Mouse (Mus musculus) midbrain, embryonic 12.5 days (tissue): ENCODE measurements around the gene Golga4. TPM values are rescaled to one million over a fixed set of nuclear protein-coding genes. Genes with fewer than 3 reads are reported as not detected.

Source experiments
- ATAC-seq: fragments of 200-750 bp; cut with Nextera tagmentation; 2 replicates; pipeline ENCODE4 v1.8.0; 2017; ENCODE audit warnings: low read depth, moderate TSS enrichment, moderate library complexity; ENCODE audit not compliant: low FRiP score
- H3K27ac ChIP-seq: fragments of 300-500 bp; sonication (generic); replicated peaks from 2 replicates; pipeline ENCODE4 v1.5.1; 2016; ENCODE audit warnings: mild to moderate bottlenecking
- H3K27me3 ChIP-seq: fragments of 300-500 bp; sonication (generic); 2 replicates; pipeline ENCODE4 v1.6.1; 2016; ENCODE audit warnings: mild to moderate bottlenecking
- H3K36me3 ChIP-seq: fragments of 300-500 bp; sonication (generic); 2 replicates; pipeline ENCODE4 v1.6.1; 2016
- H3K4me1 ChIP-seq: fragments of 300-500 bp; sonication (generic); 2 replicates; pipeline ENCODE4 v1.6.1; 2016
- H3K4me2 ChIP-seq: fragments of 300-500 bp; sonication (generic); replicated peaks from 2 replicates; pipeline ENCODE4 v1.6.1; 2016; ENCODE audit warnings: mild to moderate bottlenecking, moderate library complexity
- H3K4me3 ChIP-seq: fragments of 300-500 bp; sonication (generic); 2 replicates; pipeline ENCODE4 v1.5.1; 2016; ENCODE audit warnings: mild to moderate bottlenecking
- H3K9ac ChIP-seq: fragments of 300-500 bp; sonication (generic); replicated peaks from 2 replicates; pipeline ENCODE4 v1.6.1; 2016; ENCODE audit warnings: mild to moderate bottlenecking, moderate library complexity
- H3K9me3 ChIP-seq: fragments of 300-500 bp; sonication (generic); 2 replicates; pipeline ENCODE4 v1.6.1; 2016; ENCODE audit warnings: mild to moderate bottlenecking
- WGBS: fragments of 180-500 bp; shearing (Covaris S2); methylation state at CpG from one replicate; pipeline ENCODE4 v1.1.7; 2016; 5-methylcytosine and 5-hydroxymethylcytosine counted together
- polyA plus RNA-seq: library from polyadenylated mRNA; unstranded; fragments of >200 nt; fragmentation: Nextera tagmentation; extraction: Ambion mirVana; gene quantifications from 2 replicates; pipeline ENCODE4 v1.2.1, GENCODE M21; 2016

Golga4 gene
- polyA plus RNA-seq, 1 experiment from 2014 or later, result 69.3 TPM

DNA sequence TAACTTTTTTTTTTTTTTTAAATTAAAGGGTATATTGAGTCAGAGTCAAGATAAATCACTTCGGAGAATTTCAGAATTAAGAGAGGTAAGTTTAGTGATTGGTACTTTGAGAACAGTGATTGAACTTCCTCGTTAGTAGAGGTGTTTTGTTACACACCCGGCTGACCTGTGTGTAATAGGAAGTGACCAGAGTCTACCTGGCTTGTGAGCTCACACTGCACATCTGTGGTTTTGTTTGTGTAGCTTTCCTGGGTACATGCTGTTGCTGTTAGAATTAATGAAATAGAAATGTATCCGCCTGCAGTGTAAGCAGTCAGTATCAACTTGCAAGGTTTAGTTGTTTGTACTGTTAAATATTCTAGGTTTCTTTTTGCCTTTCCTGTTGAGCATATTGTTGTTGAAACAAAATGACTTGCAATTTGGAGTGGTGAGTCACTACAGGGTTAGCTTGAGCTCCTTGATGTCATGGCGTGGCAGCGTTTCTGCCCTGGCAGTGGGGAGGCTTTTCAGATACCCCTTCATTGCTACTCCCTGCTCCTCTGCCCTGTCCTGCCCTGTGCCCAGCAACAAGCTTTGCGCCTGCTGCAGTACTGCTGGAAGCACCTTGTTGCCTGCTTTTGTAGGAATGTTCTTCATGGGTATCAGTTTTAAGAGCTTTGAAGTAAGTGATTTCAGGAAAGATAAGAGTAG is 26.6 kb downstream of the Golga4 start:
- ATAC-seq, result no peak
- H3K27ac ChIP-seq, result no peak overlapping the region
- no peaks in the 10 kb centered on the region for H3K27me3 ChIP-seq
- peaks cover 83% of the 10 kb centered on the region for H3K36me3 ChIP-seq
- no peak overlapping the region for H3K9ac ChIP-seq
- WGBS, result 92% methylated on average over 7 of the region's 7 CpGs
- no peak overlapping the region for H3K4me3 ChIP-seq
- no peak overlapping the region for H3K4me2 ChIP-seq
- H3K4me1 ChIP-seq, result no peaks in the 10 kb centered on the region
- H3K9me3 ChIP-seq, result no peaks in the 10 kb centered on the region

- no peak overlapping the region for H3K9ac ChIP-seq
- ATAC-seq, result no peak
- peaks cover 89% of the 10 kb centered on the region for H3K36me3 ChIP-seq
- H3K4me2 ChIP-seq, result no peak overlapping the region
- WGBS, result 96% methylated on average over 6 of the region's 6 CpGs
- no peaks in the 10 kb centered on the region for H3K9me3 ChIP-seq
- H3K27me3 ChIP-seq, result no peaks in the 10 kb centered on the region
- H3K4me3 ChIP-seq, result no peak overlapping the region
- H3K27ac ChIP-seq, result no peak overlapping the region
- no peaks in the 10 kb centered on the region for H3K4me1 ChIP-seq
Measured at GRCm38 (mm10) chr9:118536946-118537345, 30.9 kb downstream of the Golga4 start.

DNA sequence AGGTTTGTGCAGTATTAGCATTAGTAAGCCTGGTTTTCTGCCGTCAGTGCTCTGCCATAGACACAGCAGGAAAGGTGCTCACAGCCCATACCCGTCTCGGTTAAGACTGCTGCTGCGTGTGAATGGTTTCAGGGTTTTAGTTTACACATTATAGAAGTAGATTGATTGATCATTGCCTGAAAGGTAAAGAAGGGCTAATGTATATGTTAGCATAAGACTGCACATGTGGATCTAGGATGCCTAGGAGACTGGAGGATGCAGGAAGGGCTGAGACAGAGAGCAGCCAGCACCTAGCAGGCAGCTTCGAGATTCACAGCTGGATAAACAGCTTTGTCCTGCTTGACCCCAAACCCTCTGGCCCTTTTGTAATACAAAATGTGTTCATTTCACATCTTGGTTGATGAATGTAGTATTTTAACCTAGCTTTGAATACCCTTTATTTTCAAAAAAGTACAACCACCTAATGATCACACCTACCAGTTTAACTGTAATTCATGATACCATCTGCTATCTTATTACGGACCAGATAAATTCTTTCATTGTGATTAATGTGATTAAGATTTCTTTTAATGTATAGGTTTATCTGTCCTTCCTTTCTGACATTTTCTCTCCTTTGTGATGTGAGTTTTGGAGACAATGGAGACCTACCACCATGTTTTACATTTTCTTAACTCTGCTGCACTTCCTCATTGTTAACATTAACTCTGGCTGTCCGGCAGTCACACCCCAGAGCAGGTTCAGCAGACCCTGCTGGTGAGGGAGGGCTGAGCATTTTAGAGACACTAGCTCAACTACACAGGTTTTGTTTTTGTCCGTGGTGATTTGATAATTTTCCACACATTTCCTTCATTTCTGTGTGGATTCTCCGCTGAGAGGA is 31.6 kb downstream of the Golga4 start:
- H3K4me1 ChIP-seq, result no peaks in the 10 kb centered on the region
- no peak overlapping the region for H3K4me3 ChIP-seq
- WGBS, result 85% methylated on average over 9 of the region's 9 CpGs
- no peak overlapping the region for H3K9ac ChIP-seq
- ATAC-seq, result no peak
- no peaks in the 10 kb centered on the region for H3K27me3 ChIP-seq
- H3K27ac ChIP-seq, result no peak overlapping the region
- H3K9me3 ChIP-seq, result no peaks in the 10 kb centered on the region
- H3K36me3 ChIP-seq, result peaks cover 90% of the 10 kb centered on the region
- no peak overlapping the region for H3K4me2 ChIP-seq

GRCm38 (mm10) chr9:118541851-118542250 is 35.8 kb downstream of the Golga4 start:
- Histone ChIP-seq H3K4me1 (no peaks in the 10 kb centered on the region), H3K9me3 (no peaks in the 10 kb centered on the region), H3K4me3 (no peak overlapping the region), H3K4me2 (no peak overlapping the region), H3K36me3 (peaks cover 66% of the 10 kb centered on the region), H3K27me3 (no peaks in the 10 kb centered on the region), H3K9ac (no peak overlapping the region), H3K27ac (no peak overlapping the region)
- ATAC-seq, result no peak
- WGBS, result 91% methylated on average over 8 of the region's 8 CpGs

GRCm38 (mm10) chr9:118545146-118545545 is 39.1 kb downstream of the Golga4 start:
- peaks cover 55% of the 10 kb centered on the region for H3K36me3 ChIP-seq
- no peaks in the 10 kb centered on the region for H3K4me1 ChIP-seq
- no peak for ATAC-seq
- H3K9me3 ChIP-seq, result no peaks in the 10 kb centered on the region
- H3K4me3 ChIP-seq, result no peak overlapping the region
- H3K4me2 ChIP-seq, result no peak overlapping the region
- no peaks in the 10 kb centered on the region for H3K27me3 ChIP-seq
- no peak overlapping the region for H3K9ac ChIP-seq
- H3K27ac ChIP-seq, result no peak overlapping the region
- 77% methylated on average over 6 of the region's 6 CpGs for WGBS

- no peaks in the 10 kb centered on the region for H3K27me3 ChIP-seq
- H3K9me3 ChIP-seq, result no peaks in the 10 kb centered on the region
- peaks cover 50% of the 10 kb centered on the region for H3K36me3 ChIP-seq
- H3K4me1 ChIP-seq, result no peaks in the 10 kb centered on the region
- no peak overlapping the region for H3K4me3 ChIP-seq
- no peak overlapping the region for H3K9ac ChIP-seq
- 96% methylated on average over 12 of the region's 12 CpGs for WGBS
- H3K4me2 ChIP-seq, result no peak overlapping the region
- no peak for ATAC-seq
- no peak overlapping the region for H3K27ac ChIP-seq
Measured at GRCm38 (mm10) chr9:118548651-118549050, 42.6 kb downstream of the Golga4 start.

- H3K4me1 ChIP-seq, result no peaks in the 10 kb centered on the region
- no peaks in the 10 kb centered on the region for H3K9me3 ChIP-seq
- no peak overlapping the region for H3K27ac ChIP-seq
- no peak overlapping the region for H3K4me2 ChIP-seq
- H3K36me3 ChIP-seq, result peaks cover 83% of the 10 kb centered on the region
- H3K4me3 ChIP-seq, result no peak overlapping the region
- WGBS, result 84% methylated on average over 24 of the region's 24 CpGs
- ATAC-seq, result no peak
- no peak overlapping the region for H3K9ac ChIP-seq
- H3K27me3 ChIP-seq, result no peaks in the 10 kb centered on the region
Measured at GRCm38 (mm10) chr9:118556951-118557780, 51.1 kb downstream of the Golga4 start.

- H3K4me1 ChIP-seq, result no peaks in the 10 kb centered on the region
- WGBS, result 97% methylated on average over 11 of the region's 11 CpGs
- no peak overlapping the region for H3K27ac ChIP-seq
- no peaks in the 10 kb centered on the region for H3K27me3 ChIP-seq
- no peaks in the 10 kb centered on the region for H3K9me3 ChIP-seq
- ATAC-seq, result no peak
- H3K4me3 ChIP-seq, result no peak overlapping the region
- no peak overlapping the region for H3K9ac ChIP-seq
- H3K36me3 ChIP-seq, result peaks cover 92% of the 10 kb centered on the region
- H3K4me2 ChIP-seq, result no peak overlapping the region
Measured at GRCm38 (mm10) chr9:118563356-118563755, 57.3 kb downstream of the Golga4 start.

GRCm38 (mm10) chr9:118563866-118564265 is 57.8 kb downstream of the Golga4 start:
- H3K4me2 ChIP-seq, result no peak overlapping the region
- peaks cover 89% of the 10 kb centered on the region for H3K36me3 ChIP-seq
- H3K27me3 ChIP-seq, result no peaks in the 10 kb centered on the region
- ATAC-seq, result no peak
- H3K9ac ChIP-seq, result no peak overlapping the region
- H3K4me3 ChIP-seq, result no peak overlapping the region
- 94% methylated on average over 7 of the region's 7 CpGs for WGBS
- H3K9me3 ChIP-seq, result no peaks in the 10 kb centered on the region
- H3K27ac ChIP-seq, result no peak overlapping the region
- H3K4me1 ChIP-seq, result no peaks in the 10 kb centered on the region

DNA sequence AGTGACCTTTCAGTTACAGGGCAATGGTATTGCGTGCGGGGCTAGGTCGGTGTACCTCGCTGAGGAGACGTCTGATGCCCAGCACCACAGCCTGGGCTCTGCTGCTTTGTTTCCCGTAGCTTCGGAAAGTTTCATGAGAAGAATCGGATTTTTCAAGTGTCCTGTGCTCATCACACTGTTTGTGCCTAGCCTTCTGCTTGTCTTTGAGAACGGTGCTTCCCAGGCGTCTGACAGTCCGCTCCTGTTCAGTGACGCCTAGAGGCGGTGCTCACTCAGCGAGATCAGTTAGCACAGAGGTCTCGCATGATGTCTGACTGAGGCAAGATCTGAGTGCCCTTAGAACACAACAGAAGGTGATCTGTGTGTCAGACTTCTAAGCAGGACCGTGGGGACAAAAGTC is 58.6 kb downstream of the Golga4 start:
- ATAC-seq, result no peak
- Histone ChIP-seq H3K9me3 (no peaks in the 10 kb centered on the region), H3K36me3 (peaks cover 89% of the 10 kb centered on the region), H3K27me3 (no peaks in the 10 kb centered on the region), H3K4me1 (no peaks in the 10 kb centered on the region), H3K27ac (no peak overlapping the region), H3K9ac (no peak overlapping the region), H3K4me2 (no peak overlapping the region), H3K4me3 (no peak overlapping the region)
- WGBS, result 91% methylated on average over 16 of the region's 16 CpGs

DNA sequence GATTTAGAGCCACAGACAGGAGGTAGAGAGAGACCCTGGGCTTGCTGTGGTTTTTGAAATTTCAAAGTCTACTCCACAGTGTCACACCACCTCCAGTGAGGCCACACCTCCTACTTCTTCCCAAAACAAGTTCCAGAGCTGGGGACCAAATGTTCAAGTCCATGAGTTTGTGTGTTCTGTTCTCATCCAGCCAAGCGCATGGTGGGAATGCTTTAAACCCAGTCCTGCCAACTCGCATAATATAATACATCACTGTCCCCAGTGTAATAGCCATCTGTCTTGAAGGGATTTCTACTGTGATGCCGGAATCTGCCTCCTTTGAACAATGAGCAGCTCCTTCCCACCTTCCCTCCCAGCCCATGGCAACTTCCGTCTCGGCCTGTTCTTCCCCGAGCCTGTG is 63.3 kb downstream of the Golga4 start:
- ATAC-seq, result no peak
- Histone ChIP-seq H3K4me1 (no peaks in the 10 kb centered on the region), H3K27me3 (no peaks in the 10 kb centered on the region), H3K4me3 (no peak overlapping the region), H3K9me3 (no peaks in the 10 kb centered on the region), H3K27ac (no peak overlapping the region), H3K9ac (no peak overlapping the region), H3K4me2 (no peak overlapping the region), H3K36me3 (peaks cover 81% of the 10 kb centered on the region)
- 90% methylated on average over 6 of the region's 6 CpGs for WGBS

GRCm38 (mm10) chr9:118570865-118571264 is 64.8 kb downstream of the Golga4 start:
- Histone ChIP-seq H3K9ac (no peak overlapping the region), H3K9me3 (no peaks in the 10 kb centered on the region), H3K27me3 (no peaks in the 10 kb centered on the region), H3K4me3 (no peak overlapping the region), H3K36me3 (peaks cover 80% of the 10 kb centered on the region), H3K27ac (no peak overlapping the region), H3K4me2 (no peak overlapping the region), H3K4me1 (no peaks in the 10 kb centered on the region)
- no peak for ATAC-seq
- WGBS, result 79% methylated on average over 4 of the region's 4 CpGs
